Mouse (Mus musculus) thymus, postnatal 4 days (tissue): ENCODE data around the gene Cpne2.

ENCODE experiments used
- DNase-seq: peaks from one replicate; pipeline ENCODE4 v3.0.0; 2021

The Cpne2 gene

GRCm38 (mm10) chr8:94537456-94537855, 4.7 kb downstream of the Cpne2 start:
- DNase-seq, result no peak

GRCm38 (mm10) chr8:94540025-94540424, 7.2 kb downstream of the Cpne2 start:
- no peak for DNase-seq

GRCm38 (mm10) chr8:94540889-94541795, 8.4 kb downstream of the Cpne2 start:
- no peak for DNase-seq

GRCm38 (mm10) chr8:94543981-94544380, 11.2 kb downstream of the Cpne2 start:
- DNase-seq, result no peak

GRCm38 (mm10) chr8:94549041-94549440, 16.3 kb downstream of the Cpne2 start:
- no peak for DNase-seq

- DNase-seq, result no peak
Measured at GRCm38 (mm10) chr8:94549482-94549881, 16.7 kb downstream of the Cpne2 start.

- DNase-seq, result no peak
Measured at GRCm38 (mm10) chr8:94549998-94550397, 17.2 kb downstream of the Cpne2 start.

- no peak for DNase-seq
Measured at GRCm38 (mm10) chr8:94551471-94552422, 19.0 kb downstream of the Cpne2 start.

GRCm38 (mm10) chr8:94552696-94553095, 19.9 kb downstream of the Cpne2 start:
- no peak for DNase-seq

GRCm38 (mm10) chr8:94557281-94557680, 24.5 kb downstream of the Cpne2 start:
- no peak for DNase-seq

- DNase-seq, result no peak
Measured at GRCm38 (mm10) chr8:94561256-94561655, 28.5 kb downstream of the Cpne2 start.

GRCm38 (mm10) chr8:94564421-94564820, 31.6 kb downstream of the Cpne2 start:
- DNase-seq, result no peak

- DNase-seq, result no peak
Measured at GRCm38 (mm10) chr8:94566033-94566432, 33.2 kb downstream of the Cpne2 start.

GRCm38 (mm10) chr8:94566446-94567158, 33.8 kb downstream of the Cpne2 start:
- DNase-seq, result no peak

- no peak for DNase-seq
Measured at GRCm38 (mm10) chr8:94567159-94567849, 34.5 kb downstream of the Cpne2 start.

- no peak for DNase-seq
Measured at GRCm38 (mm10) chr8:94568098-94568497, 35.3 kb downstream of the Cpne2 start.

GRCm38 (mm10) chr8:94569419-94569818, 36.6 kb downstream of the Cpne2 start:
- DNase-seq, result no peak

GRCm38 (mm10) chr8:94571896-94572295, 39.1 kb downstream of the Cpne2 start:
- no peak for DNase-seq

GRCm38 (mm10) chr8:94574159-94574907, 41.5 kb downstream of the Cpne2 start:
- no peak for DNase-seq

- DNase-seq, result no peak
Measured at GRCm38 (mm10) chr8:94575148-94575547, 42.4 kb downstream of the Cpne2 start.

GRCm38 (mm10) chr8:94581820-94582483, 49.2 kb downstream of the Cpne2 start:
- no peak for DNase-seq
